Mouse (Mus musculus): ENCODE results near the gene Lsm7. TPM values are rescaled to one million over a fixed set of nuclear protein-coding genes. Genes with fewer than 3 reads are reported as not detected.

Gene Lsm7
- polyA plus RNA-seq, 2 experiments, result 371 to 417 TPM

DNA sequence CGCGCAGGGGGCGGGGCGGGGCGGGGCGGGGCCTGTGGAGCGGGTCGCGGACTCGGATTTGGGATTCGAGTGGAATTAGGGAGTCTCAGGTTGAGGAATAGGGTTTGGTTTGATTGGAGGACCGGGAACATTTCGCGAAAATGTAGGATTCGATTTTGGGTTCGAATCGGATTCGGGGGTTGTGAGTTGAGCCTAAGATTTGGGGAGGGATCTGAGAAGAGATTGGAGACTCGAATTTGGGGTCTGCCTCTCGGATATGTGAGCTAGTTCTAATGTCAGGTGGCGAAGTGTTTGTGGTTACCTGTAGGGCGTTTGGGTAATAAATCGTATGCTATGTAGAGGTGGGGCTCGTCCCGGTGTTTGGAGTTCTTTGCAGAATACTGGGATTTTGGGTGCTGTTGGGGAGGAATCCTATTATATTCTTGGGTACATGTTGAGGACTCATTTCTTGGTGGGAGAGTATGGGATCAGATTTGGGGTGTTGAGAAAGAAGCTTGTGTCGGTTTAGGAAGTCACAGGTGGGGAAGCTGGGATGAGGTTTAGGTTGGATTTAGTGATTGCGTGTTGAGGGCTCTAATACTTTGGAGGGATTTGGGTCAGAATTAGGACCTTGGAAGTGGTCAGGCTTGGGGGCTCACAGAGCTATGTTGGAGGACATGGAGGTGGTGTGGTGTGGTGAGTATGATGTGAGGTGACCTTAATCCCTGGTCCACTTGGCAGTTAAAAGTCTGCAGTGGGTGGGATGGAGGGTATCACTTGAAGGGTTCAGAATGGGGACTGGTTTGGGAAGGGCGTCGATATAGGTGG, 27.7 kb downstream of the Lsm7 start:
- no peak for DNase-seq (ENCODE audit: low spot score)
- ATAC-seq (ENCODE audit: low FRiP score, low read depth), result no peak
- WGBS, result 8% methylated on average over 27 of the region's 29 CpGs
- Histone ChIP-seq H3K4me2 (replicated peaks; ENCODE audit: low read depth, low read length, severe bottlenecking) (peak overlapping the region; percentile 93), H3K9ac (ENCODE audit: low read depth, low read length, severe bottlenecking) (peak overlapping the region; percentile 92), H3K27ac (replicated peaks; ENCODE audit: low read depth, low read length) (peak overlapping the region; percentile 86; the same call in 1 of the 2 replicates), H3K9me3 (ENCODE audit: control insufficient read depth, low read length) (no peaks in the 10 kb centered on the region), H3K4me3 (replicated peaks; ENCODE audit: low read length) (peak overlapping the region; percentile 66), H3K27me3 (ENCODE audit: control insufficient read depth, insufficient read depth, low read length) (no peaks in the 10 kb centered on the region), H3K36me3 (ENCODE audit: control insufficient read depth, insufficient read depth, low read length) (peaks cover 24% of the 10 kb centered on the region), H3K4me1 (ENCODE audit: control insufficient read depth, insufficient read depth, low read length) (peaks cover 9% of the 10 kb centered on the region)
- TF ChIP-seq POLR2A (IDR thresholded peaks at IDR 0.05; ENCODE audit: borderline replicate concordance, extremely low read depth, insufficient read depth, insufficient read length), result no peak

DNA sequence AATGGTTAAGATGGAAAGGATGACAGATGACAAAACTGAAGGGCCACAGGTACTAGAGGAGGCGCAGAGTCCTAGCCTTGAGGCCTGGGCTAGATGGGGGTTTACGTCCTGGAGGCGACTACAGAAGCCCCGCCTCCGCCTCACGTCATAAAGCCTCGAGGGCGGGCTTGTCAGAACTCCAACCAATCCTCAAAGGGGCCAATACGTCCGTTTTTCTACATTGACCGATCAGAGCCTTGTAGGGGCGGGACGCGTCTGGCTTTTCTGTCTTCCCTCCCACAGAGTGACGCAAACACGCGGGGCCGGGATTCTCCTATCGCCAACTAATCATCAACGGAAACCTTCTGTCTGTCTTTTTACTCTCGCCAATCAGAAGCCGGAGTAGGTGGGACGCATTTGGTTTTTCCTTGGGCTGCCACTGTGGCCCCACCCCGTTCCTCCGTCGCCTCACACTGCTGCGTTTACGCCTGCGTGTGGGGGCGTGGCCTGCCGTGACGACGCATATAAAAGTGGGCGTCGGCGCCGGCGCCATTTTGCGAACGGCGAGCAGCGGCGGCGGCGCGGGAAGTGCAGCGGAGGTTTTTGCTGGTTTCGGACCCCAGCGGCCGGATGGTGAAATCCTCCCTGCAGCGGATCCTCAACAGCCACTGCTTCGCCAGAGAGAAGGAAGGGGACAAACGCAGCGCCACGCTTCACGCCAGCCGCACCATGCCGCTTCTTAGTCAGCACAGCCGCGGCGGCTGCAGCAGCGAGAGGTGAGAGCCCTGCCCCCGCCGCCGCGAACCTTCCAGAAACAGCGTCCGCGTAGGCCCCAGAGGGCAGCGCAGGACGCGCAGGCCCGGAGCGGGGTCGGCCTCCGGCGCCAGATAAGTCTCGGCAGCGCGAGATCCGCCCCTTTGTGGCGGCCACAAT, 28.6 kb downstream of the Lsm7 start, which contains the start of gene Oaz1:
Gene Oaz1 (plus strand): TSS at position 506 of the 912 bp plus-strand sequence.
- H3K4me3 ChIP-seq (replicated peaks; ENCODE audit: low read length), result peak within 1 kb of the TSS; percentile 66
- peaks cover 24% of the 10 kb centered on the region for H3K36me3 ChIP-seq (ENCODE audit: control insufficient read depth, insufficient read depth, low read length)
- ATAC-seq (ENCODE audit: low FRiP score, low read depth) (peak; percentile 97), DNase-seq (ENCODE audit: low spot score) (peak; percentile 100)
- H3K27ac ChIP-seq (replicated peaks; ENCODE audit: low read depth, low read length), result peak within 1 kb of the TSS; percentile 86
- WGBS, result under 1% methylated on average over 68 of the region's 82 CpGs
- H3K4me2 ChIP-seq (replicated peaks; ENCODE audit: low read depth, low read length, severe bottlenecking), result peak within 1 kb of the TSS; percentile 93
- TF ChIP-seq POLR2A (IDR thresholded peaks at IDR 0.05; ENCODE audit: borderline replicate concordance, extremely low read depth, insufficient read depth, insufficient read length), result peak; percentile 77; the same call in 1 of the 2 replicates
- H3K9ac ChIP-seq (ENCODE audit: low read depth, low read length, severe bottlenecking), result peak within 1 kb of the TSS; percentile 92
- no peaks in the 10 kb centered on the region for H3K27me3 ChIP-seq (ENCODE audit: control insufficient read depth, insufficient read depth, low read length)
- H3K9me3 ChIP-seq (ENCODE audit: control insufficient read depth, low read length), result no peaks in the 10 kb centered on the region
- H3K4me1 ChIP-seq (ENCODE audit: control insufficient read depth, insufficient read depth, low read length), result peaks cover 9% of the 10 kb centered on the region

DNA sequence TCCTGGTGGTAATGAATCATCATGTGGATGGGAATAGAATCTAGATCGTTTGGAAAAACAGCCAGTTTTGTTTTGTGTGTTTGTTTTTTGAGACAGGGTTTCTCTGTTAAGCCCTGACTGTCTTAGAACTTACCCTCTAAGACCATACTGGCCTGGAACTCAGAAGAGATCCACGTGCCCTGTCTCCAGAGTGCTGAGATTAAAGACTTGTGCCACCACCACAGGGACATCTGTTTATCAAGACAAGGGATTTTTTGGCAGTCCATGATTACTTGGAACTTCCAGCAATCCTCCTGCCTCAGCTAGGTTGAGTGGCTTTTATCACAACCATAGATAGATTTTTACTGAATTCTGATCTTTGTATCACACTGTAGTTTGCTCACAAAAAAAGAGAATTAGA, 30.2 kb downstream of the Lsm7 start:
- Histone ChIP-seq H3K4me3 (replicated peaks; ENCODE audit: low read length) (no peak overlapping the region), H3K4me1 (ENCODE audit: control insufficient read depth, insufficient read depth, low read length) (peaks cover 9% of the 10 kb centered on the region), H3K9me3 (ENCODE audit: control insufficient read depth, low read length) (no peaks in the 10 kb centered on the region), H3K4me2 (replicated peaks; ENCODE audit: low read depth, low read length, severe bottlenecking) (no peak overlapping the region), H3K27ac (replicated peaks; ENCODE audit: low read depth, low read length) (no peak overlapping the region), H3K27me3 (ENCODE audit: control insufficient read depth, insufficient read depth, low read length) (no peaks in the 10 kb centered on the region), H3K36me3 (ENCODE audit: control insufficient read depth, insufficient read depth, low read length) (peaks cover 13% of the 10 kb centered on the region), H3K9ac (ENCODE audit: low read depth, low read length, severe bottlenecking) (no peak overlapping the region)
- WGBS, result 86% methylated on average over 2 of the region's 2 CpGs
- ATAC-seq (ENCODE audit: low FRiP score, low read depth) (no peak), DNase-seq (ENCODE audit: low spot score) (no peak)
- TF ChIP-seq POLR2A (IDR thresholded peaks at IDR 0.05; ENCODE audit: borderline replicate concordance, extremely low read depth, insufficient read depth, insufficient read length), result no peak

DNA sequence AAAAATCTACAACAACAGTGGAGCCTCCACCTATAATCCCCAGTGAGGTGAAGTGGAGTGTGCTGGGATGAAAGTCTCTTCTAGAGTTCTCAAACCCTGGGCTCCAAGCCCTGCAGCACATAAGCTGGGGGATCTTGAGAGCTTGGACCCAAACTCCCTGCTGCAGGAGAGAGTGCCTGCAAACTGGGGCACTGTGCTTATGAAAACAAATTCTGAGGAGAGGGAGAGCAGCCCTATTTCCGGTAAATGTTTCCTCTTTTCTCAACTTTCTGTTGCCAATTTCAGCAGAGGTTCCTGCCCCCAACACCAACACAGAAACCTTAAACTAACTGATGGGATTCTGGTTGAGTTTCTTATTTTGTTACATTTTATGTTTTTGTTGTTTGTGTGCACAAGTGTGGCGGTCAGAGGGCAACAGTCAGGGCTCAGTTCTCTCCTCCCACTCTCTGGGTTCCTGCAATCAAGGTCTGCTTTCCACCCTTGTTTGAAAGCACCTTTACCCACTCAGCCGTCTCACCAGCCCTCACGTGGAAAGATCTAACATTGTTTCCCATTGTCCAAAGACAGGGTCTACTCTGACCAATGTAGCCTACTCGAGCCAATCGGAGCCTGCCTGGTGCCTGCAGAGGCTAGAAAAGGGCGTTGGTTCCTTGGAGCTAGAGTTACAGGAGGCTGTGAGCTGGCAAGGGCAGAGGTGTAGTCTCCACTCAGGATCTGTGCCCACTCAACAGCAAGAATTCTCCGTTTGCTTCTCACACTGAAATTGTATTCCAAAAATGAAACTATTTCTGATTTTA, 31.0 kb downstream of the Lsm7 start:
- no peak overlapping the region for H3K4me3 ChIP-seq (replicated peaks; ENCODE audit: low read length)
- H3K27me3 ChIP-seq (ENCODE audit: control insufficient read depth, insufficient read depth, low read length), result no peaks in the 10 kb centered on the region
- H3K36me3 ChIP-seq (ENCODE audit: control insufficient read depth, insufficient read depth, low read length), result peaks cover 5% of the 10 kb centered on the region
- ATAC-seq (ENCODE audit: low FRiP score, low read depth), result no peak
- H3K4me2 ChIP-seq (replicated peaks; ENCODE audit: low read depth, low read length, severe bottlenecking), result no peak overlapping the region
- no peak for DNase-seq (ENCODE audit: low spot score)
- TF ChIP-seq POLR2A (IDR thresholded peaks at IDR 0.05; ENCODE audit: borderline replicate concordance, extremely low read depth, insufficient read depth, insufficient read length), result no peak
- WGBS, result 64% methylated on average over 8 of the region's 8 CpGs
- peaks cover 9% of the 10 kb centered on the region for H3K4me1 ChIP-seq (ENCODE audit: control insufficient read depth, insufficient read depth, low read length)
- no peak overlapping the region for H3K9ac ChIP-seq (ENCODE audit: low read depth, low read length, severe bottlenecking)
- no peak overlapping the region for H3K27ac ChIP-seq (replicated peaks; ENCODE audit: low read depth, low read length)
- H3K9me3 ChIP-seq (ENCODE audit: control insufficient read depth, low read length), result no peaks in the 10 kb centered on the region

Measured in limb, embryonic 14.5 days (tissue).